14 mouse cellular contexts compared by ENCODE assay signal in genomic region chr17:10614696-10615095, GRCm38 (mm10).
"Had no signal": no experiment of that assay in that cellular context is flagged by ENCODE, and none has a peak within 500 bp of the region (broad histone marks: within the 10 kb centered on the region; RNA-seq: fewer than 3 reads in every experiment).

No protein-coding gene starts in this region.

- H3K36me3 ChIP-seq: intestine, embryonic 15.5 days; limb, embryonic 12.5 days; limb, embryonic 15.5 days; midbrain, embryonic 13.5 days had no signal

- H3K4me3 ChIP-seq: intestine, embryonic 15.5 days; limb, embryonic 12.5 days; limb, embryonic 15.5 days; midbrain, embryonic 13.5 days had no signal

- ATAC-seq: intestine, embryonic 15.5 days; liver, postnatal 0 days; lung, postnatal 0 days; midbrain, embryonic 13.5 days had no signal

- H3K4me2 ChIP-seq: intestine, embryonic 15.5 days; limb, embryonic 12.5 days; limb, embryonic 15.5 days; liver, embryonic 11.5 days; lung, embryonic 14.5 days; midbrain, embryonic 13.5 days had no signal

- DNase-seq: left cerebral cortex, postnatal 4 days; liver, postnatal 0 days; lung, embryonic 14.5 days; thymus, adult 18-20 months; thymus, postnatal 36 days had no signal

- H3K9me3 ChIP-seq: intestine, embryonic 15.5 days; limb, embryonic 12.5 days; limb, embryonic 15.5 days; midbrain, embryonic 13.5 days had no signal

- H3K9ac ChIP-seq: intestine, embryonic 15.5 days; limb, embryonic 12.5 days; limb, embryonic 15.5 days; liver, embryonic 14.5 days; liver, postnatal 0 days; lung, embryonic 14.5 days; midbrain, embryonic 13.5 days had no signal

- H3K27me3 ChIP-seq: intestine, embryonic 15.5 days; limb, embryonic 12.5 days; limb, embryonic 15.5 days; midbrain, embryonic 13.5 days had no signal

- H3K27ac ChIP-seq: intestine, embryonic 15.5 days; kidney, postnatal 0 days; limb, embryonic 12.5 days; limb, embryonic 15.5 days; liver, embryonic 14.5 days; macrophage; midbrain, embryonic 13.5 days had no signal

- H3K4me1 ChIP-seq: intestine, embryonic 15.5 days; limb, embryonic 12.5 days; limb, embryonic 15.5 days; midbrain, embryonic 13.5 days had no signal
